ENCODE assay signal across 10 mouse cellular contexts in genomic region chr11:108923781-108924180, GRCm38 (mm10). TPM values are rescaled to one million over a fixed set of nuclear protein-coding genes. Genes with fewer than 3 reads are reported as not detected.
DNase-seq lines count a peak whose midpoint lies in the region; ATAC-seq and TF ChIP-seq lines count a peak whose summit lies in the region.
"Had no signal": no experiment of that assay in that cellular context is flagged by ENCODE, and none has a peak within 500 bp of the region (broad histone marks: within the 10 kb centered on the region; RNA-seq: fewer than 3 reads in every experiment).

No protein-coding gene starts in this region.

- TF ChIP-seq EP300 in liver, postnatal 0 days (IDR thresholded peaks at IDR 0.05; ENCODE audit: low read depth): no peak

- 0 out of 2 replicates have a peak overlapping the region, but pooled peaks have one; percentile 1 for H3K4me3 ChIP-seq in liver, adult 2 months (ENCODE audit: insufficient read depth, low read depth, low read length)
- H3K4me3 ChIP-seq in liver, postnatal 0 days (ENCODE audit: low read depth, low read length): no peak overlapping the region
- peak overlapping the region; percentile 93 for H3K4me3 ChIP-seq in forebrain, embryonic 13.5 days
- H3K4me3 ChIP-seq in limb, embryonic 10.5 days: peak overlapping the region; percentile 95
- H3K4me3 ChIP-seq in neural tube, embryonic 15.5 days (replicated peaks): peak overlapping the region; percentile 94

- no peak for DNase-seq in liver, adult 2 months (ENCODE audit: extremely low read depth, low read depth, low spot score)
- no peak for DNase-seq in liver, postnatal 0 days
- peak; percentile 46 for DNase-seq in limb, embryonic 10.5 days (ENCODE audit: low spot score)
- DNase-seq in urinary bladder, postnatal 36 days (ENCODE audit: low spot score in 2 of 2): no peak
- DNase-seq in gastrocnemius, postnatal 10 days: no peak
- DNase-seq in spleen, adult 12 weeks (ENCODE audit: low spot score): no peak
- DNase-seq: right cerebral cortex, postnatal 14 days had no signal

- H3K9ac ChIP-seq in liver, adult 2 months (ENCODE audit: low read depth, low read length): no peak overlapping the region
- no peak overlapping the region for H3K9ac ChIP-seq in liver, postnatal 0 days (replicated peaks)
- peak overlapping the region; percentile 95 for H3K9ac ChIP-seq in forebrain, embryonic 13.5 days
- H3K9ac ChIP-seq in neural tube, embryonic 15.5 days (replicated peaks): peak overlapping the region; percentile 92

- 46% methylated on average over 13 of the region's 13 CpGs for whole genome bisulfite sequencing in liver, adult 2 months
- 33% methylated on average over 13 of the region's 13 CpGs for WGBS in liver, postnatal 0 days (ENCODE audit: insufficient replicate concordance)
- 23% methylated on average over 13 of the region's 13 CpGs for WGBS in forebrain, embryonic 13.5 days
- WGBS in limb, embryonic 10.5 days: 9% methylated on average over 13 of the region's 13 CpGs
- 14% methylated on average over 13 of the region's 13 CpGs for WGBS in neural tube, embryonic 15.5 days

- H3K27me3 ChIP-seq in liver, adult 2 months (ENCODE audit: control insufficient read depth, insufficient read depth, low read length): no peaks in the 10 kb centered on the region
- peaks cover 37% of the 10 kb centered on the region for H3K27me3 ChIP-seq in liver, postnatal 0 days (ENCODE audit: insufficient read depth, low read length)
- H3K27me3 ChIP-seq in forebrain, embryonic 13.5 days: no peaks in the 10 kb centered on the region
- H3K27me3 ChIP-seq in limb, embryonic 10.5 days (ENCODE audit: low read depth, poor library complexity, severe bottlenecking): no peaks in the 10 kb centered on the region
- H3K27me3 ChIP-seq in neural tube, embryonic 15.5 days (replicated peaks): no peaks in the 10 kb centered on the region

- H3K4me1 ChIP-seq in liver, adult 2 months (ENCODE audit: control insufficient read depth, insufficient read depth, low read length): peaks cover 7% of the 10 kb centered on the region
- peaks cover 14% of the 10 kb centered on the region for H3K4me1 ChIP-seq in liver, postnatal 0 days (ENCODE audit: insufficient read depth)
- H3K4me1 ChIP-seq in forebrain, embryonic 13.5 days: peaks cover 68% of the 10 kb centered on the region
- H3K4me1 ChIP-seq in limb, embryonic 10.5 days: peaks cover 81% of the 10 kb centered on the region
- H3K4me1 ChIP-seq in neural tube, embryonic 15.5 days: peaks cover 75% of the 10 kb centered on the region

- H3K36me3 ChIP-seq in liver, adult 2 months (ENCODE audit: control insufficient read depth, insufficient read depth, low read length): no peaks in the 10 kb centered on the region
- no peaks in the 10 kb centered on the region for H3K36me3 ChIP-seq in liver, postnatal 0 days (replicated peaks; ENCODE audit: insufficient read depth, low read length)
- peaks cover 4% of the 10 kb centered on the region for H3K36me3 ChIP-seq in forebrain, embryonic 13.5 days (ENCODE audit: poor library complexity, severe bottlenecking)
- peaks cover 37% of the 10 kb centered on the region for H3K36me3 ChIP-seq in limb, embryonic 10.5 days
- H3K36me3 ChIP-seq in neural tube, embryonic 15.5 days: no peaks in the 10 kb centered on the region

- no peaks in the 10 kb centered on the region for H3K9me3 ChIP-seq in liver, postnatal 0 days (ENCODE audit: low read length)
- H3K9me3 ChIP-seq in forebrain, embryonic 13.5 days (replicated peaks): no peaks in the 10 kb centered on the region
- no peaks in the 10 kb centered on the region for H3K9me3 ChIP-seq in limb, embryonic 10.5 days (replicated peaks)
- no peaks in the 10 kb centered on the region for H3K9me3 ChIP-seq in neural tube, embryonic 15.5 days (replicated peaks)

- no peak overlapping the region for H3K4me2 ChIP-seq in liver, postnatal 0 days (ENCODE audit: low read depth, low read length)
- H3K4me2 ChIP-seq in forebrain, embryonic 13.5 days: peak overlapping the region; percentile 86
- H3K4me2 ChIP-seq in neural tube, embryonic 15.5 days: peak overlapping the region; percentile 92

- no peak for TF ChIP-seq POLR2A in liver, adult 2 months (IDR thresholded peaks at IDR 0.05; ENCODE audit: extremely low read depth, insufficient read depth, low read length)

- no peak for TF ChIP-seq CTCF in liver, adult 2 months (IDR thresholded peaks at IDR 0.05; ENCODE audit: low read depth, low read length)
- TF ChIP-seq CTCF in liver, postnatal 0 days (IDR thresholded peaks at IDR 0.05; ENCODE audit: low read depth): no peak

- no peak for ATAC-seq in liver, postnatal 0 days
- ATAC-seq in forebrain, embryonic 13.5 days: no peak
- no peak for ATAC-seq in neural tube, embryonic 15.5 days (ENCODE audit: low FRiP score)

- no peak overlapping the region for H3K27ac ChIP-seq in liver, adult 2 months (replicated peaks; ENCODE audit: insufficient read depth, low read depth, low read length)
- no peak overlapping the region for H3K27ac ChIP-seq in liver, postnatal 0 days (ENCODE audit: low read depth)
- H3K27ac ChIP-seq in forebrain, embryonic 13.5 days: peak overlapping the region; percentile 17
- peak overlapping the region; percentile 98; the same call in 1 of the 2 replicates for H3K27ac ChIP-seq in limb, embryonic 10.5 days
- H3K27ac ChIP-seq in neural tube, embryonic 15.5 days (replicated peaks): peak overlapping the region; percentile 98; the same call in 1 of the 2 replicates
- H3K27ac ChIP-seq: macrophage had no signal

- H3K79me2 ChIP-seq in liver, adult 2 months (ENCODE audit: control insufficient read depth, insufficient read depth, low read length): peaks cover 13% of the 10 kb centered on the region; the same call in 1 of the 2 replicates

RNA-seq across cellular contexts. Expression of gene Axin2, which starts 3.6 kb away (rescaled TPM):
- 3.2 and 4.0 TPM in 2 replicates for total RNA-seq in liver, adult 2 months (2014; rRNA removed)
- 5.8 TPM in 2 replicates for polyA plus RNA-seq in liver, adult 2 months (2012; rRNA removed)
- 0.47 and 0.63 TPM in 2 replicates for polyA plus RNA-seq in liver, postnatal 0 days (2015; fragmentation: Nextera tagmentation; extraction: Ambion mirVana)
- polyA plus RNA-seq in forebrain, embryonic 13.5 days (2015; fragmentation: Nextera tagmentation; extraction: Ambion mirVana): 9.6 and 11.4 TPM in 2 replicates
- polyA plus RNA-seq in limb, embryonic 10.5 days (2016; fragmentation: Nextera tagmentation; extraction: Ambion mirVana): 13.1 and 13.4 TPM in 2 replicates
- polyA plus RNA-seq in neural tube, embryonic 15.5 days (2015; fragmentation: Nextera tagmentation; extraction: Ambion mirVana): 6.1 and 6.3 TPM in 2 replicates
- total RNA-seq in gastrocnemius, postnatal 10 days (2021): 10 to 100 TPM; 10.8 to 18.6 TPM
- polyA plus RNA-seq: macrophage had no signal

Comparison
In these comparisons a context has a peak if more than half of its experiments do, and no peak if none do; other contexts are left out.
1. H3K27ac ChIP-seq: peak in forebrain, embryonic 13.5 days (single experiment), limb, embryonic 10.5 days (single experiment) and neural tube, embryonic 15.5 days (single experiment); none in liver, adult 2 months (single experiment) and liver, postnatal 0 days (single experiment).
2. H3K9ac ChIP-seq: peak in forebrain, embryonic 13.5 days (single experiment) and neural tube, embryonic 15.5 days (single experiment); none in liver, adult 2 months (single experiment) and liver, postnatal 0 days (single experiment).